17 mouse cellular contexts compared by ENCODE assay signal in genomic region chr2:6087151-6087550, GRCm38 (mm10). TPM values are rescaled to one million over a fixed set of nuclear protein-coding genes. Genes with fewer than 3 reads are reported as not detected.
DNase-seq lines count a peak whose midpoint lies in the region; ATAC-seq and TF ChIP-seq lines count a peak whose summit lies in the region.
"Had no signal": no experiment of that assay in that cellular context is flagged by ENCODE, and none has a peak within 500 bp of the region (broad histone marks: within the 10 kb centered on the region; RNA-seq: fewer than 3 reads in every experiment).

No protein-coding gene starts in this region.

- TF ChIP-seq POLR2A in kidney, adult 2 months (IDR thresholded peaks at IDR 0.05; ENCODE audit: low read depth, low read length), result no peak

- no peaks in the 10 kb centered on the region for H3K27me3 ChIP-seq in kidney, adult 2 months (replicated peaks; ENCODE audit: control insufficient read depth, insufficient read depth, low read length)
- H3K27me3 ChIP-seq: embryonic facial prominence, embryonic 15.5 days; hindbrain, embryonic 15.5 days; limb, embryonic 13.5 days had no signal

- ATAC-seq in megakaryocyte, adult 5-6 weeks (ENCODE audit: poor library complexity, severe bottlenecking), result no peak

- TF ChIP-seq CTCF in kidney, adult 2 months (conservative IDR thresholded peaks at IDR 0.05; ENCODE audit: insufficient read depth, insufficient read length, low read depth, low read length), result no peak

- H3K27ac ChIP-seq in kidney, adult 2 months (ENCODE audit: insufficient read depth, low read depth, low read length), result no peak overlapping the region
- H3K27ac ChIP-seq: embryonic facial prominence, embryonic 15.5 days; hindbrain, embryonic 15.5 days; limb, embryonic 13.5 days; liver, embryonic 13.5 days had no signal

- H3K4me1 ChIP-seq in kidney, adult 2 months (ENCODE audit: control insufficient read depth, insufficient read depth, low read length), result no peaks in the 10 kb centered on the region
- H3K4me1 ChIP-seq: hindbrain, embryonic 15.5 days; liver, embryonic 13.5 days had no signal

- H3K4me3 ChIP-seq in kidney, adult 2 months (ENCODE audit: insufficient read depth, low read depth, low read length), result no peak overlapping the region
- H3K4me3 ChIP-seq: embryonic facial prominence, embryonic 15.5 days; hindbrain, embryonic 15.5 days; limb, embryonic 13.5 days; liver, embryonic 13.5 days had no signal

- WGBS in kidney, adult 2 months, result 88% methylated on average over 5 of the region's 5 CpGs

- peak; percentile 20 for DNase-seq in kidney, adult 2 months
- no peak for DNase-seq in kidney, postnatal 4 days
- peak; percentile 20 for DNase-seq in adipocyte (ENCODE audit: low spot score)
- peak; percentile 84 for DNase-seq in adrenal gland, postnatal 10 days
- DNase-seq in gastrocnemius, postnatal 10 days, result peak; percentile 25
- no peak for DNase-seq in spleen, postnatal 10 days (ENCODE audit: low spot score in 2 of 2)
- DNase-seq in T-cell, adult 2 months (ENCODE audit: low spot score), result no peak
- DNase-seq: cerebellum, adult 2 months; cerebellum, postnatal 36 days; liver, embryonic 13.5 days; lung, embryonic 14.5 days had no signal

- H3K36me3 ChIP-seq in kidney, adult 2 months (ENCODE audit: control insufficient read depth, insufficient read depth, low read length), result no peaks in the 10 kb centered on the region
- H3K36me3 ChIP-seq: embryonic facial prominence, embryonic 15.5 days; hindbrain, embryonic 15.5 days; limb, embryonic 13.5 days; liver, embryonic 13.5 days had no signal

RNA-seq across cellular contexts. Expression of gene Proser2, which starts 42.9 kb away (rescaled TPM):
- 7.8 and 7.9 TPM in 2 replicates for polyA plus RNA-seq in kidney, adult 2 months (2012; rRNA removed)
- 1 to 10 TPM; 7.9 to 9.8 TPM for total RNA-seq in adrenal gland, postnatal 10 days (2021)
- 1 to 10 TPM; 4.0 to 4.4 TPM for total RNA-seq in gastrocnemius, postnatal 10 days (2021)
- not detected in 2 replicates for total RNA-seq in megakaryocyte, adult 5-6 weeks (2015)
- 0.15 TPM in 1 of 2 replicates, not detected in the other for total RNA-seq in megakaryocyte, adult 5-6 weeks (2017)
- total RNA-seq: megakaryocyte progenitor cell, adult 5-6 weeks; MEL had no signal

Comparison
In these comparisons a context has a peak if more than half of its experiments do, and no peak if none do; other contexts are left out.
1. DNase-seq: peak in kidney, adult 2 months (single experiment), adipocyte (single experiment), adrenal gland, postnatal 10 days (single experiment) and gastrocnemius, postnatal 10 days (single experiment); none in kidney, postnatal 4 days (0 of 2), spleen, postnatal 10 days (0 of 2) and T-cell, adult 2 months (single experiment).
2. RNA of gene Proser2, which starts 42.9 kb away (total RNA-seq): 7.9 to 9.8 TPM in adrenal gland, postnatal 10 days and 4.0 to 4.4 TPM in gastrocnemius, postnatal 10 days; 0.15 TPM in megakaryocyte, adult 5-6 weeks; every median in the first group is over 4 times any median in the second.